Mouse (Mus musculus): Measurements from ENCODE around the gene Ift88. TPM values are rescaled to one million over a fixed set of nuclear protein-coding genes. Genes with fewer than 3 reads are reported as not detected.
A peak's percentile ranks its signal among the peaks of the same experiment; 100 is the strongest.

The Ift88 gene
- polyA plus RNA-seq, 1 experiment from 2014 or later, result 21.1 TPM

DNA sequence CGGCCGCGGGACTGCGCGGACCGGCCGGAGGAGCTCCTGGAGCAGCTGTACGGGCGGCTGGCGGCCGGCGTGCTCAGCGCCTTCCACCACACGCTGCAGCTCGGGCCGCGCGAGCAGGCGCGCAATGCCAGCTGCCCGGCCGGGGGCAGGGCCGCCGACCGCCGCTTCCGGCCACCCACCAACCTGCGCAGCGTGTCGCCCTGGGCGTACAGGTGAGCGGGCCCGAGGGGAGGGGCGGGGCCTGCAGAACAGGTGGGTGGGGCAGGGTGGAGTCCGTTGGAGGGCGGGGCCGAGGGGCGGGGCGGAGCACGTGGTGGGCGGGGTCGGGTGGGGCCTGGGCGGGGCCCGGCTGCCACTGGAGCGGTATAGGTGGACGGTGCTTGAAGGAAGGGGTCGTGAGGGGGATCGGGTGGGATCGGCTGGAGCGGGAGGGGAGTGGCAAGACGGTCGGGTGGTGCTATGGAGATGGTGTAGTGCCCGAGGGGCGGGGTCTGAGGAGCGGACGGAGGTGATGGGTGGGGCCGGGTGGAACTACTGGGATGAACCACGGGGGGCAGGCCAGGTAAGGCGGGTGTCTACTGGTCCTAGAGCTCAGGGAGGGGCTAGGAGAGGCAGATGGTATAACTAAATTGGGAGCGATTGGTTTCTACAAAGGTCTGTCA, 101.7 kb downstream of the Ift88 start:
- H3K9ac ChIP-seq, result peak overlapping the region; percentile 84
- peak overlapping the region; percentile 79 for H3K27ac ChIP-seq
- H3K9me3 ChIP-seq, result no peaks in the 10 kb centered on the region
- peak overlapping the region; percentile 82 for H3K4me2 ChIP-seq
- peaks cover 25% of the 10 kb centered on the region for H3K4me1 ChIP-seq (replicated peaks)
- H3K27me3 ChIP-seq, result peaks cover 30% of the 10 kb centered on the region
- no peaks in the 10 kb centered on the region for H3K36me3 ChIP-seq
- peak overlapping the region; percentile 78 for H3K4me3 ChIP-seq
- 1% methylated on average over 43 of the region's 60 CpGs for WGBS
- ATAC-seq (ENCODE audit: low FRiP score), result peak; percentile 87

DNA sequence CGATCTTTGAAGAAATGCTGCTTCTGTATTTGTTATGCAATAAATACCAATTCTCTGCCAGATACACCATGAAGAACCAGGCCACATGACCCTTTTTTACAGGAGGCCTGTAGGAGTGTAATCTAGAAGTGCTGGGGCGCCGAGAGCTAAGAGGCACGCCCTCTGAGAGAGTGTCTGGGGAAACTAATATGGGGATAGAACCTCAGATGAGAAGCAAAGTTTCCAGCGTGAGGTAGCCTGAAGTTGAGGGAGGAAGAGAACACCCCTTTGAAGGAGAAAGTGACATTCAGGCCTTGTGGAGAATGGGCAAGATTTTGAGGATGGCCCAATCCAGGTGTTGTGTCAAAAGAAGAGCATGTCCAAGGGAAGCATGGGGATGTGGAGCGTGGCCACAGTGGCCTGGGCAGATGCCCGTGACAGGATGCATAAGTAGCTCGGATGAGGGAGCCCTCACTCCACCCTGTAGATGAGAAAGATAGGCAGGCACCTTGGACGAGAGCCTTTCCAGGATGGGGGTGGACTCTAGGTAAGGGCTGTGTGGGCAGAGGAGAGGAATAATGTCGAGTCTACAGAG, 102.3 kb downstream of the Ift88 start:
- ATAC-seq (ENCODE audit: low FRiP score), result peak; percentile 20

GRCm38 (mm10) chr14:57527122-57527521, 103.3 kb downstream of the Ift88 start:
- Histone ChIP-seq H3K4me1 (replicated peaks) (peaks cover 25% of the 10 kb centered on the region), H3K9ac (no peak overlapping the region), H3K36me3 (no peaks in the 10 kb centered on the region), H3K4me3 (no peak overlapping the region), H3K9me3 (no peaks in the 10 kb centered on the region), H3K4me2 (no peak overlapping the region), H3K27me3 (peaks cover 33% of the 10 kb centered on the region), H3K27ac (no peak overlapping the region)
- WGBS, result 38% methylated on average over 7 of the region's 7 CpGs
- no peak for ATAC-seq (ENCODE audit: low FRiP score)

More for the DNA sequence above, 102.3 kb downstream of the Ift88 start:
- peak overlapping the region; percentile 84 for H3K9ac ChIP-seq
- H3K4me3 ChIP-seq, result peak overlapping the region; percentile 78
- no peaks in the 10 kb centered on the region for H3K36me3 ChIP-seq
- H3K9me3 ChIP-seq, result no peaks in the 10 kb centered on the region
- H3K27ac ChIP-seq, result no peak overlapping the region
- H3K4me2 ChIP-seq, result peak overlapping the region; percentile 82
- H3K27me3 ChIP-seq, result peaks cover 30% of the 10 kb centered on the region
- 62% methylated on average over 10 of the region's 10 CpGs for WGBS
- H3K4me1 ChIP-seq (replicated peaks), result peaks cover 25% of the 10 kb centered on the region

DNA sequence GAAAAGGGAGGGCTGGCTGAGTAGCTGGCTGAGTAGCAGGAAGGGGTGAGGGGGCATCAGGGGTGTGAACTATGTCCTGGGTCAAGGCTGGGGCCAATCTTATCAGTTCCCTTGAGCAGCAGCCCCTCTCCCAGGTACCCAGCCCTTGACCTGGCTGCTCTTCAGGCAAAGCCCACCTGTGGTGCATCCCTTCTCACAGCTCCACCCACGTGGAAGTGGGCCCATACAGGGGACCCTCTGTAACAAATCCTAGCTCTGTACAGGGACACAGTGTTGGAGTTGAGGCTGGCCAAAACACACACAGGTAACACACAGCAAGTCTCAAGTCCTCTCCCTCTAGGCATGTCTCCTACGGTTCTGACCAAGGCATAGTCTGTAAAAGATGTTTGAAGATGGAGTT, 103.7 kb downstream of the Ift88 start:
- no peaks in the 10 kb centered on the region for H3K9me3 ChIP-seq
- peaks cover 33% of the 10 kb centered on the region for H3K27me3 ChIP-seq
- H3K4me2 ChIP-seq, result no peak overlapping the region
- ATAC-seq (ENCODE audit: low FRiP score), result no peak
- H3K27ac ChIP-seq, result no peak overlapping the region
- H3K9ac ChIP-seq, result no peak overlapping the region
- H3K4me3 ChIP-seq, result no peak overlapping the region
- WGBS, result 50% methylated on average over 2 of the region's 2 CpGs
- H3K36me3 ChIP-seq, result no peaks in the 10 kb centered on the region
- H3K4me1 ChIP-seq (replicated peaks), result peaks cover 25% of the 10 kb centered on the region

DNA sequence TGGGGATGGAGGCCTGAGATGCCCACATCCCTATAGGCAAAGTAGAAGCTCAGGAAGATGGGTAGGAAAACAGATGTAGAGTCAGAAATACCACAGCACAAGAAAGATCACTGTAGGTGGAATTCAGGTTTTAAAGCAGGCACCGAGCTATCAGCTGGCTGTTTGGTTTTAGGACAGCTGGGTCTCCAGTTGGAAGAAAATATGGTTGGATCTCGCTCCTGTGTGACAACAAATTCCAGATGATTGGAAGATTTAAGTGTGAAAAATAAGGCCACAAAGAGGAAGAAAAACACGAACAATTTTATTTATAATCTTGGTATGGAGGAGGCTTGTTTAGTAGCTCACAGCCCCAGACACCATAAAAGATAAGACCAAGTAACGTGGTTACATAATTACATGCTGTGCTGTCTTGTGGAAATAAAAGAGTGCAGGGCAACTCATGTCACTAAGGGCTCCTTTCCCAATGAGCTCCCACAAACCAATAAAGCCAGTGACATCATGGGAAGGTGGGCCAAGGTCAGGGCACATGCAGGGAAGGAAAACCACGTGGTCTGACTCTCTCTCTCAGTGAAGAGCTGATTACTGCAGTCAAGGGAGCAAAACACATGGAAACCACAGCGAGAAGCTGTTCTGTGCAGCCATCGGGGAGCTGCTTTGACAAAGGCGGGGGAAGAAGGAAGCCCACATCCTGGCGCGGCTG, 105.4 kb downstream of the Ift88 start:
- no peak for ATAC-seq (ENCODE audit: low FRiP score)
- 55% methylated on average over 10 of the region's 10 CpGs for WGBS
- H3K27me3 ChIP-seq, result peaks cover 32% of the 10 kb centered on the region
- H3K27ac ChIP-seq, result no peak overlapping the region
- no peak overlapping the region for H3K4me3 ChIP-seq
- H3K36me3 ChIP-seq, result no peaks in the 10 kb centered on the region
- no peak overlapping the region for H3K9ac ChIP-seq
- no peaks in the 10 kb centered on the region for H3K9me3 ChIP-seq
- H3K4me2 ChIP-seq, result no peak overlapping the region
- H3K4me1 ChIP-seq (replicated peaks), result peaks cover 27% of the 10 kb centered on the region

DNA sequence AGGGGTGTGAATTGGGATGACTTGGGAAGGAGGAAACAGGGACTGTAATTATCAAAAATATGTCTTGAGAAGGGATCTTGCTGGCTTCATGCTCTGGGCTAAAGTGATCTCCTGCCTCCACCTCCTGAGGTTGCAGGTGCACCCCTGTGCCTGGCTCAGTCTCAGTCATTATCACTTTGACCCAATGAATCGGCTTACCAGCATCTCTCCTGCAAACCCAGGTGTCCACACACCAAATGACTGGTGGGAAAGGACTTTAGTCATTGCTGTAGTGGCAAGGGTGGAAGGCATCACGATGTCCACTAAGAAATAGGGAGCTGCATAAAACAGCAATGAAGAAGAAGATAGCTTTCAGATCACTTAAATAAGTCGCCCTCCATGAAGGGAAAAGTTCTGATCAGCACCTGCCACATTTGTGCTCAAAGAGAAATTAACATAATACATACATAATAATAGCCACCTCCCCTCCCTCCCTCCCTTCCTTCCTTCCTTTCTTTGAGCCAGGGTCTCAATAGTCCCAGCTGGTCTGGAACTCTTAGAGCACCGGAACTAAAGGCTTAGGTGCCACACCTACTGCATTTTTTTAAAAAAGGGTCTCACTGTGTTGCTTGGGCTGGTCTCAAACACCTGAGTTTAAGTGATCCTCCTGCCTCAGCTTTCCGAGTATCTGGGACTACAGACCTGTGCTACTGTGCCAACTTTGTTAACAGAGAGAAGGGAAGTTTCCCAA, 106.1 kb downstream of the Ift88 start:
- Histone ChIP-seq H3K4me3 (no peak overlapping the region), H3K4me1 (replicated peaks) (peaks cover 30% of the 10 kb centered on the region), H3K27me3 (peaks cover 39% of the 10 kb centered on the region), H3K27ac (no peak overlapping the region), H3K9me3 (no peaks in the 10 kb centered on the region), H3K36me3 (no peaks in the 10 kb centered on the region), H3K9ac (no peak overlapping the region), H3K4me2 (no peak overlapping the region)
- no peak for ATAC-seq (ENCODE audit: low FRiP score)
- WGBS, result 69% methylated on average over 5 of the region's 5 CpGs

GRCm38 (mm10) chr14:57532577-57532976, 108.7 kb downstream of the Ift88 start:
- Histone ChIP-seq H3K9ac (no peak overlapping the region), H3K9me3 (no peaks in the 10 kb centered on the region), H3K4me3 (no peak overlapping the region), H3K4me1 (replicated peaks) (peaks cover 40% of the 10 kb centered on the region), H3K27me3 (peaks cover 32% of the 10 kb centered on the region), H3K36me3 (no peaks in the 10 kb centered on the region), H3K4me2 (no peak overlapping the region), H3K27ac (no peak overlapping the region)
- ATAC-seq (ENCODE audit: low FRiP score), result no peak
- WGBS, result 95% methylated on average over 3 of the region's 3 CpGs

GRCm38 (mm10) chr14:57533214-57533613, 109.4 kb downstream of the Ift88 start:
- Histone ChIP-seq H3K36me3 (no peaks in the 10 kb centered on the region), H3K27me3 (peaks cover 35% of the 10 kb centered on the region), H3K27ac (no peak overlapping the region), H3K4me1 (replicated peaks) (peaks cover 43% of the 10 kb centered on the region), H3K4me2 (no peak overlapping the region), H3K9ac (no peak overlapping the region), H3K9me3 (no peaks in the 10 kb centered on the region), H3K4me3 (no peak overlapping the region)
- 34% methylated on average over 3 of the region's 3 CpGs for WGBS
- ATAC-seq (ENCODE audit: low FRiP score), result no peak

- no peak for ATAC-seq (ENCODE audit: low FRiP score)
- WGBS, result 14% methylated on average over 11 of the region's 11 CpGs
- Histone ChIP-seq H3K9me3 (no peaks in the 10 kb centered on the region), H3K4me2 (no peak overlapping the region), H3K36me3 (no peaks in the 10 kb centered on the region), H3K4me3 (no peak overlapping the region), H3K27ac (no peak overlapping the region), H3K27me3 (peaks cover 35% of the 10 kb centered on the region), H3K9ac (no peak overlapping the region), H3K4me1 (replicated peaks) (peaks cover 43% of the 10 kb centered on the region)
Observed at GRCm38 (mm10) chr14:57533841-57534240, 110.0 kb downstream of the Ift88 start.

DNA sequence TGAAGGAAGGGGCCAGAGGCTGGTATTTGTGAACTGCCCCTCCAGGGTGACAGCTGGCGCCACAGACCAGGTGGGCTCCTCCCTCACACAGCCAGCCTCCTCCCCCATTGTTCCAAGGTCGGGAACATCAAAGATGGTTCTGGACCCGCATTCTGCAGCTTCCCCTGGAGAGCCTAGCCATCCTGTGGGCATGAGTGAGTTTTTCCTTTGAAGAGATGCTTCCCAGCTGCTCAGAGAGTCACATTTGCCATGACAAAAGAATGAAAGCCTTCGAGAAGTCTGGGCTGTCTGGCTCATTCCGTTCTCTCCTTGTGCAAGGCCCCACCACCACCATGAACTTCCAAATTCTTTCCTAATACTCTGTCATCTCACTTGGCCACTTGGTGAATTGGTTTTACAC, 110.5 kb downstream of the Ift88 start:
- no peak for ATAC-seq (ENCODE audit: low FRiP score)
- no peaks in the 10 kb centered on the region for H3K9me3 ChIP-seq
- H3K27ac ChIP-seq, result no peak overlapping the region
- peaks cover 35% of the 10 kb centered on the region for H3K27me3 ChIP-seq
- no peaks in the 10 kb centered on the region for H3K36me3 ChIP-seq
- H3K4me1 ChIP-seq (replicated peaks), result peaks cover 43% of the 10 kb centered on the region
- WGBS, result 5% methylated on average over 5 of the region's 5 CpGs
- no peak overlapping the region for H3K4me3 ChIP-seq
- H3K4me2 ChIP-seq, result no peak overlapping the region
- 0 out of 2 replicates have a peak overlapping the region, but pooled peaks have one; percentile 19 for H3K9ac ChIP-seq

DNA sequence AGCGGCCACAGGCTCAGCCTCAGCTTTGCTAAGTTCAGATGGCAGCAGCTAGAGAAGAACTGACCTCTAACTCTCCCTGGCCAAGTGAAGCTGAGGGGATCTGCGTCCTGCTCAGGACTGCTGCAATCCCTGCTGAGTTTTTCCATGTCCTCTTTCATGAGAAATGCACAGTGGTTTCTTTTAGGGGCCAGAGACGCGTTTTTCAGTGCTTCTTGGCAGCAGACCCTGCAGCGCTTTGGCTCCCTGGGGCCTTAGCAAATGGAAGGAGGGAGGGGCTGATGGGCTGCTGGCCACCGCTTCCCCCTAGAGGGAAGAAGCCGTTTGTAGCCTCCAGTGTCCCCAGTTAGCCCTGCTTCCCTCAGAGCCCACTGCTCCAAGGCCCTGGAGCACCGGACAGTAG, 111.1 kb downstream of the Ift88 start:
- Histone ChIP-seq H3K36me3 (no peaks in the 10 kb centered on the region), H3K4me1 (replicated peaks) (peaks cover 39% of the 10 kb centered on the region), H3K27me3 (peaks cover 35% of the 10 kb centered on the region), H3K9ac (0 out of 2 replicates have a peak overlapping the region, but pooled peaks have one; percentile 19), H3K9me3 (no peaks in the 10 kb centered on the region), H3K4me2 (no peak overlapping the region), H3K27ac (0 out of 2 replicates have a peak overlapping the region, but pooled peaks have one; percentile 23), H3K4me3 (no peak overlapping the region)
- 3% methylated on average over 8 of the region's 8 CpGs for WGBS
- ATAC-seq (ENCODE audit: low FRiP score), result peak; percentile 40; the same call in 1 of the 2 replicates

DNA sequence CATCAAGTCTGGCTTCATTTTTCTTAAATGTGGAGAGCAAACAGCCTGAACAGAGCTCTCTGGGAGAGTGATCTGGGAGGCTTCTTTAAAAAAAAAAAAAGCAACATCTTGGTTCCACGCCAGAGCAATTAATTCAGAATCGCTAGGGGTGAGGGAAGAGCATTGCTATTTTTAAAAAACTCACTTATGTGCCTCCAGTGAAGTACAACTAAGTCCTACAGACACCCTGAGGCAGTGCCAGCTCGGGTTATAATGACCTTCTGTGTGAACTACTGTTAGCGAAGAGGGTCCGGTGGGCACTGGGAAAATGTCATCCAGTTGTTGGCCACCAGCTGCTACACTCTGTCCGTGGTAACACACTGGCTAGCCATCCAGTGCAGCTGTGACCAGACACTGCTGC, 111.8 kb downstream of the Ift88 start:
- Histone ChIP-seq H3K27me3 (peaks cover 35% of the 10 kb centered on the region), H3K9me3 (no peaks in the 10 kb centered on the region), H3K36me3 (no peaks in the 10 kb centered on the region), H3K4me3 (no peak overlapping the region), H3K27ac (no peak overlapping the region), H3K4me1 (replicated peaks) (peaks cover 39% of the 10 kb centered on the region), H3K9ac (no peak overlapping the region), H3K4me2 (no peak overlapping the region)
- 53% methylated on average over 6 of the region's 6 CpGs for WGBS
- ATAC-seq (ENCODE audit: low FRiP score), result no peak
